In the genomic region with DNA sequence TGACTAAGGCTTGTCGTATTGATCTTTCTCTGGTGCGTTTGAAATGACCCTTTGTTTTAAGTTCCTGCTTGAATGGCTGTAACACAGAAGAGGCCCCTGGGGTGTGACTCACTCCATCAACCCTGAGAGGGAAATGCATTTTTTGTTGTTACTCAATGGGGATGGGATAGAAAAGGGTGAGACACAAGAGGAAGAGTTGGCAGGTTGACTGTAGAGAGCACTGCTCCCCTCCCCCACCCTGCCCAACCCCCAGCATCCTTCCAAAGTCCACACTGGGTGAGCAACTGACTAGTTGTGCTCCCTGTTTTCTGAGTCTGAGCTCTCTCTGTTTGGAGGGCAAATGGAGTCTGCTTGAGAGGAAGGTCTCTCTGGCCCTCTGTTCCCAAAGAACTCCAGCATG, we compare ENCODE assay signal across 18 mouse cellular contexts. TPM values are rescaled to one million over a fixed set of nuclear protein-coding genes. Genes with fewer than 3 reads are reported as not detected.
A peak's percentile ranks its signal among the peaks of the same experiment; 100 is the strongest.
DNase-seq lines count a peak whose midpoint lies in the region; ATAC-seq and TF ChIP-seq lines count a peak whose summit lies in the region.
"Had no signal": no experiment of that assay in that cellular context is flagged by ENCODE, and none has a peak within 500 bp of the region (broad histone marks: within the 10 kb centered on the region; RNA-seq: fewer than 3 reads in every experiment).

No protein-coding gene starts in this region.

- H3K79me2 ChIP-seq in heart, adult 2 months (replicated peaks; ENCODE audit: control insufficient read depth, insufficient read depth, low read length), result no peaks in the 10 kb centered on the region

- H3K9me3 ChIP-seq in liver, embryonic 16.5 days (replicated peaks; ENCODE audit: control insufficient read depth, low read length), result no peaks in the 10 kb centered on the region
- H3K9me3 ChIP-seq in midbrain, embryonic 10.5 days (replicated peaks), result no peaks in the 10 kb centered on the region
- H3K9me3 ChIP-seq: forebrain, embryonic 15.5 days; hindbrain, embryonic 10.5 days; limb, embryonic 13.5 days; lung, embryonic 15.5 days; midbrain, embryonic 12.5 days had no signal

- DNase-seq in layer of hippocampus, adult 2 months (ENCODE audit: low spot score in 2 of 2), result no peak
- DNase-seq in layer of hippocampus, postnatal 10 days (ENCODE audit: low spot score in 2 of 2), result no peak
- peak; percentile 87 for DNase-seq in NIH3T3 (ENCODE audit: low read depth)
- DNase-seq in yolk sac, embryonic 10.5 days (ENCODE audit: low spot score), result peak; percentile 77
- DNase-seq in midbrain, embryonic 10.5 days (ENCODE audit: low spot score), result no peak
- DNase-seq in heart, adult 2 months, result no peak
- DNase-seq: adrenal gland, postnatal 14 days; cerebellum, adult 11-12 months; cerebellum, postnatal 25 days; embryo, embryonic 11 days; gastrocnemius, postnatal 36 days; spleen, adult 18-20 months had no signal

- ATAC-seq in liver, embryonic 16.5 days (ENCODE audit: low read depth), result 0 out of 2 replicates have a peak, but pooled peaks have one; percentile 39
- ATAC-seq: forebrain, embryonic 15.5 days had no signal

- WGBS in liver, embryonic 16.5 days (ENCODE audit: insufficient replicate concordance), result 16% methylated on average over 2 of the region's 2 CpGs
- 37% methylated on average over 2 of the region's 2 CpGs for WGBS in midbrain, embryonic 10.5 days
- 49% methylated on average over 2 of the region's 2 CpGs for WGBS in heart, adult 2 months

- no peak overlapping the region for H3K4me3 ChIP-seq in layer of hippocampus, adult 2 months
- H3K4me3 ChIP-seq in liver, embryonic 16.5 days (ENCODE audit: low read depth, low read length), result no peak overlapping the region
- no peak overlapping the region for H3K4me3 ChIP-seq in midbrain, embryonic 10.5 days
- no peak overlapping the region for H3K4me3 ChIP-seq in heart, adult 2 months
- H3K4me3 ChIP-seq: forebrain, embryonic 15.5 days; hindbrain, embryonic 10.5 days; limb, embryonic 13.5 days; lung, embryonic 15.5 days; midbrain, embryonic 12.5 days had no signal

- H3K27ac ChIP-seq in layer of hippocampus, adult 2 months, result peak overlapping the region; percentile 82
- H3K27ac ChIP-seq in liver, embryonic 16.5 days (ENCODE audit: low read length), result no peak overlapping the region
- no peak overlapping the region for H3K27ac ChIP-seq in midbrain, embryonic 10.5 days (replicated peaks)
- no peak overlapping the region for H3K27ac ChIP-seq in heart, adult 2 months
- H3K27ac ChIP-seq: forebrain, embryonic 15.5 days; hindbrain, embryonic 10.5 days; limb, embryonic 13.5 days; lung, embryonic 15.5 days; midbrain, embryonic 12.5 days had no signal

- H3K4me2 ChIP-seq in liver, embryonic 16.5 days (ENCODE audit: low read depth, low read length), result no peak overlapping the region
- H3K4me2 ChIP-seq: forebrain, embryonic 15.5 days; limb, embryonic 13.5 days; lung, embryonic 15.5 days; midbrain, embryonic 12.5 days had no signal

- TF ChIP-seq POLR2A in heart, adult 2 months (IDR thresholded peaks at IDR 0.05; ENCODE audit: insufficient read depth, low read depth, low read length), result no peak

- no peak overlapping the region for H3K9ac ChIP-seq in liver, embryonic 16.5 days (ENCODE audit: low read depth, low read length)
- no peak overlapping the region for H3K9ac ChIP-seq in heart, adult 2 months (ENCODE audit: low read depth, low read length)
- H3K9ac ChIP-seq: forebrain, embryonic 15.5 days; limb, embryonic 13.5 days; lung, embryonic 15.5 days; midbrain, embryonic 12.5 days had no signal

- peaks cover 2% of the 10 kb centered on the region for H3K4me1 ChIP-seq in liver, embryonic 16.5 days (ENCODE audit: control insufficient read depth, low read depth, low read length)
- H3K4me1 ChIP-seq in midbrain, embryonic 10.5 days, result peaks cover 14% of the 10 kb centered on the region
- no peaks in the 10 kb centered on the region for H3K4me1 ChIP-seq in heart, adult 2 months (ENCODE audit: control insufficient read depth, insufficient read depth, low read length)

- TF ChIP-seq EP300 in heart, adult 2 months (IDR thresholded peaks at IDR 0.05; ENCODE audit: insufficient read depth, low read depth, low read length), result no peak

- H3K27me3 ChIP-seq in liver, embryonic 16.5 days (ENCODE audit: control insufficient read depth, insufficient read depth, low read depth, low read length), result no peaks in the 10 kb centered on the region
- H3K27me3 ChIP-seq in midbrain, embryonic 10.5 days (ENCODE audit: low read depth, poor library complexity, severe bottlenecking), result no peaks in the 10 kb centered on the region
- H3K27me3 ChIP-seq in heart, adult 2 months (ENCODE audit: control insufficient read depth, insufficient read depth, low read length), result no peaks in the 10 kb centered on the region
- H3K27me3 ChIP-seq: forebrain, embryonic 15.5 days; limb, embryonic 13.5 days; lung, embryonic 15.5 days; midbrain, embryonic 12.5 days had no signal

- H3K36me3 ChIP-seq in liver, embryonic 16.5 days (ENCODE audit: control insufficient read depth, insufficient read depth), result no peaks in the 10 kb centered on the region
- peaks cover 7% of the 10 kb centered on the region; the same call in 1 of the 2 replicates for H3K36me3 ChIP-seq in midbrain, embryonic 10.5 days
- no peaks in the 10 kb centered on the region for H3K36me3 ChIP-seq in heart, adult 2 months (ENCODE audit: control insufficient read depth, insufficient read depth, low read length)
- H3K36me3 ChIP-seq: limb, embryonic 13.5 days; lung, embryonic 15.5 days had no signal

- intact Hi-C loops in heart, adult 2 months (cut with DNase I), result no loop called here

- no peak for TF ChIP-seq CTCF in layer of hippocampus, adult 2 months (conservative IDR thresholded peaks at IDR 0.05)
- no peak for TF ChIP-seq CTCF in heart, adult 2 months (IDR thresholded peaks at IDR 0.05)

RNA-seq across cellular contexts. Expression of a gene that starts 50.3 kb away (rescaled TPM):
- total RNA-seq in layer of hippocampus, adult 2 months (2021), result 10 to 100 TPM; 74.2 to 75.8 TPM
- total RNA-seq in layer of hippocampus, postnatal 10 days (2021), result 100 to 1,000 TPM; 124 to 127 TPM
- 0.46 and 0.77 TPM in 2 replicates for polyA plus RNA-seq in liver, embryonic 16.5 days (2015; fragmentation: Nextera tagmentation; extraction: Ambion mirVana)
- polyA plus RNA-seq in midbrain, embryonic 10.5 days (2016; fragmentation: Nextera tagmentation; extraction: Ambion mirVana), result 10.4 and 17.3 TPM in 2 replicates
- total RNA-seq in heart, adult 2 months (2021), result 1 to 10 TPM; 3.1 TPM
- 2.1 and 2.4 TPM in 2 replicates for polyA plus RNA-seq in heart, adult 2 months (2012; rRNA removed)

Comparison
In these comparisons a context has a peak if more than half of its experiments do, and no peak if none do; other contexts are left out.
1. DNase-seq: peak in NIH3T3 (single experiment) and yolk sac, embryonic 10.5 days (single experiment); none in layer of hippocampus, adult 2 months (0 of 2), layer of hippocampus, postnatal 10 days (0 of 2), midbrain, embryonic 10.5 days (single experiment) and heart, adult 2 months (0 of 2).
2. RNA of a gene that starts 50.3 kb away (total RNA-seq): 124 to 127 TPM in layer of hippocampus, postnatal 10 days and 74.2 to 75.8 TPM in layer of hippocampus, adult 2 months; 3.1 TPM in heart, adult 2 months; every median in the first group is over 10 times any median in the second.